ENCODE assay signal across 10 mouse cellular contexts in genomic region chr8:83575561-83576515, GRCm38 (mm10). TPM values are rescaled to one million over a fixed set of nuclear protein-coding genes. Genes with fewer than 3 reads are reported as not detected.
DNase-seq lines count a peak whose midpoint lies in the region; ATAC-seq lines count a peak whose summit lies in the region.
"Had no signal": no experiment of that assay in that cellular context is flagged by ENCODE, and none has a peak within 500 bp of the region (broad histone marks: within the 10 kb centered on the region; RNA-seq: fewer than 3 reads in every experiment).

No protein-coding gene starts in this region.

- intact Hi-C loops in heart, postnatal 10 days (cut with DNase I): no loop called here

- WGBS in midbrain, embryonic 14.5 days: 87% methylated on average over 17 of the region's 17 CpGs
- WGBS in midbrain, embryonic 16.5 days: 81% methylated on average over 17 of the region's 17 CpGs
- 56% methylated on average over 17 of the region's 17 CpGs for whole genome bisulfite sequencing in embryonic facial prominence, embryonic 15.5 days
- WGBS in stomach, embryonic 15.5 days: 68% methylated on average over 17 of the region's 17 CpGs

- H3K9me3 ChIP-seq in midbrain, embryonic 14.5 days (ENCODE audit: control insufficient read depth, low read length): no peaks in the 10 kb centered on the region
- no peaks in the 10 kb centered on the region for H3K9me3 ChIP-seq in midbrain, embryonic 16.5 days (replicated peaks; ENCODE audit: control insufficient read depth, low read length, poor library complexity, severe bottlenecking)
- no peaks in the 10 kb centered on the region for H3K9me3 ChIP-seq in embryonic facial prominence, embryonic 15.5 days (replicated peaks)
- H3K9me3 ChIP-seq in stomach, embryonic 15.5 days: no peaks in the 10 kb centered on the region

- H3K4me2 ChIP-seq in midbrain, embryonic 14.5 days (ENCODE audit: low read length): no peak overlapping the region
- no peak overlapping the region for H3K4me2 ChIP-seq in midbrain, embryonic 16.5 days (ENCODE audit: low read length)
- no peak overlapping the region; the same call in 1 of the 2 replicates for H3K4me2 ChIP-seq in embryonic facial prominence, embryonic 15.5 days (replicated peaks)
- no peak overlapping the region; the same call in 1 of the 2 replicates for H3K4me2 ChIP-seq in stomach, embryonic 15.5 days

- 0 out of 2 replicates have a peak, but pooled peaks cover 7% of the 10 kb centered on the region for H3K4me1 ChIP-seq in midbrain, embryonic 14.5 days (ENCODE audit: control insufficient read depth, insufficient read depth, low read length)
- H3K4me1 ChIP-seq in midbrain, embryonic 16.5 days (ENCODE audit: control insufficient read depth, insufficient read depth, low read length): peaks cover 23% of the 10 kb centered on the region
- H3K4me1 ChIP-seq in embryonic facial prominence, embryonic 15.5 days: peaks cover 66% of the 10 kb centered on the region
- peaks cover 38% of the 10 kb centered on the region for H3K4me1 ChIP-seq in stomach, embryonic 15.5 days

- peaks cover 40% of the 10 kb centered on the region for H3K36me3 ChIP-seq in midbrain, embryonic 14.5 days (ENCODE audit: control insufficient read depth, insufficient read depth, low read length)
- H3K36me3 ChIP-seq in midbrain, embryonic 16.5 days (ENCODE audit: control insufficient read depth, insufficient read depth, low read length): peaks cover 9% of the 10 kb centered on the region
- peaks cover 22% of the 10 kb centered on the region for H3K36me3 ChIP-seq in embryonic facial prominence, embryonic 15.5 days
- peaks cover 22% of the 10 kb centered on the region for H3K36me3 ChIP-seq in stomach, embryonic 15.5 days

- ATAC-seq in frontal cortex, adult (ENCODE audit: low TSS enrichment): no peak
- no peak for ATAC-seq in midbrain, embryonic 14.5 days (ENCODE audit: low FRiP score, low TSS enrichment)
- ATAC-seq in midbrain, embryonic 16.5 days: no peak
- ATAC-seq in embryonic facial prominence, embryonic 15.5 days (ENCODE audit: insufficient number of reproducible peaks, low FRiP score, low TSS enrichment, low read depth): peak; percentile 32
- no peak for ATAC-seq in stomach, embryonic 15.5 days (ENCODE audit: insufficient read depth, low FRiP score, low read depth)
- ATAC-seq in erythroblast, adult 5-6 weeks (replicated peaks; ENCODE audit: low FRiP score, poor library complexity, severe bottlenecking): no peak

- DNase-seq in frontal cortex, postnatal 14 days (ENCODE audit: low spot score in 2 of 2): peak; percentile 4
- no peak for DNase-seq in midbrain, embryonic 14.5 days
- DNase-seq in heart, postnatal 10 days: peak; percentile 57 to 69

- H3K9ac ChIP-seq in midbrain, embryonic 14.5 days (replicated peaks; ENCODE audit: low read length): no peak overlapping the region
- H3K9ac ChIP-seq in midbrain, embryonic 16.5 days (ENCODE audit: low read depth, low read length): no peak overlapping the region
- no peak overlapping the region for H3K9ac ChIP-seq in embryonic facial prominence, embryonic 15.5 days
- no peak overlapping the region for H3K9ac ChIP-seq in stomach, embryonic 15.5 days

- H3K27ac ChIP-seq in midbrain, embryonic 14.5 days (replicated peaks; ENCODE audit: low read depth, low read length): 0 out of 2 replicates have a peak overlapping the region, but pooled peaks have one; percentile 8
- H3K27ac ChIP-seq in midbrain, embryonic 16.5 days (ENCODE audit: low read length): no peak overlapping the region
- H3K27ac ChIP-seq in embryonic facial prominence, embryonic 15.5 days (replicated peaks): peak overlapping the region; percentile 80
- 0 out of 2 replicates have a peak overlapping the region, but pooled peaks have one; percentile 14 for H3K27ac ChIP-seq in stomach, embryonic 15.5 days

- no peaks in the 10 kb centered on the region for H3K27me3 ChIP-seq in midbrain, embryonic 14.5 days (ENCODE audit: control insufficient read depth, insufficient read depth, low read length)
- no peaks in the 10 kb centered on the region for H3K27me3 ChIP-seq in midbrain, embryonic 16.5 days (ENCODE audit: control insufficient read depth, insufficient read depth, low read depth, low read length)
- no peaks in the 10 kb centered on the region for H3K27me3 ChIP-seq in embryonic facial prominence, embryonic 15.5 days
- H3K27me3 ChIP-seq in stomach, embryonic 15.5 days (replicated peaks): no peaks in the 10 kb centered on the region
- H3K27me3 ChIP-seq: CH12.LX had no signal

- no peak overlapping the region for H3K4me3 ChIP-seq in midbrain, embryonic 14.5 days (replicated peaks; ENCODE audit: low read depth, low read length)
- no peak overlapping the region for H3K4me3 ChIP-seq in midbrain, embryonic 16.5 days (ENCODE audit: low read depth, low read length)
- H3K4me3 ChIP-seq in embryonic facial prominence, embryonic 15.5 days (replicated peaks): no peak overlapping the region
- no peak overlapping the region for H3K4me3 ChIP-seq in stomach, embryonic 15.5 days (replicated peaks)

RNA-seq across cellular contexts. Expression of gene Ndufb7, which starts 9.4 kb away (rescaled TPM):
- polyA plus RNA-seq in midbrain, embryonic 14.5 days (2014; fragmentation: Nextera tagmentation; extraction: Ambion mirVana): 346 and 405 TPM in 2 replicates
- 320 and 338 TPM in 2 replicates for polyA plus RNA-seq in midbrain, embryonic 16.5 days (2015; fragmentation: Nextera tagmentation; extraction: Ambion mirVana)
- 285 and 288 TPM in 2 replicates for polyA plus RNA-seq in embryonic facial prominence, embryonic 15.5 days (2015; fragmentation: Nextera tagmentation; extraction: Ambion mirVana)
- 100 to 1,000 TPM; 597 to 620 TPM for total RNA-seq in heart, postnatal 10 days (2021)
- polyA plus RNA-seq in stomach, embryonic 15.5 days (2015; fragmentation: Nextera tagmentation; extraction: Ambion mirVana): 330 and 333 TPM in 2 replicates
- 49.8 and 57.9 TPM in 2 replicates for total RNA-seq in erythroblast, adult 5-6 weeks (2015; ENCODE audit: low replicate concordance)
- total RNA-seq in erythroblast, adult 5-6 weeks (2017; ENCODE audit: low replicate concordance): 59.0 and 89.2 TPM in 2 replicates

RNA-seq across cellular contexts. Expression of gene Tecr, which starts 31.9 kb away (rescaled TPM):
- polyA plus RNA-seq in midbrain, embryonic 14.5 days (2014; fragmentation: Nextera tagmentation; extraction: Ambion mirVana): 987 and 1,278 TPM in 2 replicates
- polyA plus RNA-seq in midbrain, embryonic 16.5 days (2015; fragmentation: Nextera tagmentation; extraction: Ambion mirVana): 1,093 and 1,247 TPM in 2 replicates
- 540 and 549 TPM in 2 replicates for polyA plus RNA-seq in embryonic facial prominence, embryonic 15.5 days (2015; fragmentation: Nextera tagmentation; extraction: Ambion mirVana)
- total RNA-seq in heart, postnatal 10 days (2021): 100 to 1,000 TPM; 181 to 199 TPM
- polyA plus RNA-seq in stomach, embryonic 15.5 days (2015; fragmentation: Nextera tagmentation; extraction: Ambion mirVana): 561 and 565 TPM in 2 replicates
- 130 and 150 TPM in 2 replicates for total RNA-seq in erythroblast, adult 5-6 weeks (2015; ENCODE audit: low replicate concordance)
- 47.5 and 77.4 TPM in 2 replicates for total RNA-seq in erythroblast, adult 5-6 weeks (2017; ENCODE audit: low replicate concordance)

RNA-seq across cellular contexts. Expression of gene Dnajb1, which starts 32.2 kb away (rescaled TPM):
- polyA plus RNA-seq in midbrain, embryonic 14.5 days (2014; fragmentation: Nextera tagmentation; extraction: Ambion mirVana): 46.2 TPM in 2 replicates
- polyA plus RNA-seq in midbrain, embryonic 16.5 days (2015; fragmentation: Nextera tagmentation; extraction: Ambion mirVana): 60.2 and 60.8 TPM in 2 replicates
- polyA plus RNA-seq in embryonic facial prominence, embryonic 15.5 days (2015; fragmentation: Nextera tagmentation; extraction: Ambion mirVana): 75.2 and 76.6 TPM in 2 replicates
- 10 to 100 TPM; 17.5 to 18.0 TPM for total RNA-seq in heart, postnatal 10 days (2021)
- 55.1 and 62.6 TPM in 2 replicates for polyA plus RNA-seq in stomach, embryonic 15.5 days (2015; fragmentation: Nextera tagmentation; extraction: Ambion mirVana)
- 12.9 and 25.7 TPM in 2 replicates for total RNA-seq in erythroblast, adult 5-6 weeks (2015; ENCODE audit: low replicate concordance)
- 15.6 and 19.5 TPM in 2 replicates for total RNA-seq in erythroblast, adult 5-6 weeks (2017; ENCODE audit: low replicate concordance)

RNA-seq across cellular contexts. Expression of gene Olfr370, which starts 40.3 kb away (rescaled TPM):
- polyA plus RNA-seq in midbrain, embryonic 14.5 days (2014; fragmentation: Nextera tagmentation; extraction: Ambion mirVana): not detected in 2 replicates
- polyA plus RNA-seq in midbrain, embryonic 16.5 days (2015; fragmentation: Nextera tagmentation; extraction: Ambion mirVana): 0.07 TPM in 1 of 2 replicates, not detected in the other
- polyA plus RNA-seq in embryonic facial prominence, embryonic 15.5 days (2015; fragmentation: Nextera tagmentation; extraction: Ambion mirVana): 0.14 and 0.36 TPM in 2 replicates
- total RNA-seq in heart, postnatal 10 days (2021): not detected
- not detected in 2 replicates for polyA plus RNA-seq in stomach, embryonic 15.5 days (2015; fragmentation: Nextera tagmentation; extraction: Ambion mirVana)
- not detected in 2 replicates for total RNA-seq in erythroblast, adult 5-6 weeks (2015; ENCODE audit: low replicate concordance)
- total RNA-seq in erythroblast, adult 5-6 weeks (2017; ENCODE audit: low replicate concordance): not detected in 2 replicates
- total RNA-seq: CH12.LX; layer of hippocampus, postnatal 25 days had no signal
